Mouse (Mus musculus): ENCODE results near the gene Slc24a4. TPM values are rescaled to one million over a fixed set of nuclear protein-coding genes. Genes with fewer than 3 reads are reported as not detected.

The Slc24a4 gene
- polyA plus RNA-seq, 1 experiment from 2014 or later = 0.17 TPM

DNA sequence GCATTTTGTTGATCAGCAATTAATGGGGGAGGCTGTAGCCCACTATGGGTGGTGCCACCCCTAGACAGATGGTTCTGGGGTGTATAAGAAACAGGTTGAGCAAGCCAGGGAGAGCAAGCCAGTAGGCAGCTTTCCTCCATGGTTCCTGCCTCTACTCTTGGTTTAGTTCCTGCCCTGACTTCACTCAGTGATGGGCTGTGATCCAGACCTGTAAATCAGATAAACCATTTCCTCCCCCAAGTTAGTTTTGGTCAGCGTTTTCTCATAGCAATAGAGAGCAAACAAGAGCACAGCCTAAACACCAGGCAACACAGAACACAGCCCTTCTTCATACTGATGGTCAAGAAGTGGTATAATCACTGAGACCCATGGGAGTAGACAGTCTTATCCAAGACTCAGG, 173.1 kb downstream of the Slc24a4 start:
- no peak overlapping the region for H3K27ac ChIP-seq (ENCODE audit: low read depth, low read length)
- no peak for TF ChIP-seq CTCF (IDR thresholded peaks at IDR 0.05; ENCODE audit: low read depth)
- no peak overlapping the region for H3K4me2 ChIP-seq (replicated peaks; ENCODE audit: low read depth)
- H3K4me1 ChIP-seq (replicated peaks; ENCODE audit: control insufficient read depth, insufficient read depth, low read length) = peaks cover 13% of the 10 kb centered on the region; the same call in 1 of the 2 replicates
- H3K9me3 ChIP-seq (ENCODE audit: control insufficient read depth) = no peaks in the 10 kb centered on the region
- 81% methylated on average over 1 of the region's 1 CpGs for WGBS
- no peaks in the 10 kb centered on the region for H3K27me3 ChIP-seq (replicated peaks; ENCODE audit: control insufficient read depth, insufficient read depth, low read length)
- H3K36me3 ChIP-seq (ENCODE audit: control insufficient read depth, insufficient read depth) = no peaks in the 10 kb centered on the region
- no peak overlapping the region for H3K4me3 ChIP-seq (ENCODE audit: low read depth, low read length)
- no peak overlapping the region for H3K9ac ChIP-seq (ENCODE audit: low read depth, low read length)
- no peak for ATAC-seq

- Histone ChIP-seq H3K27ac (ENCODE audit: low read depth, low read length) (no peak overlapping the region), H3K9ac (ENCODE audit: low read depth, low read length) (no peak overlapping the region), H3K9me3 (ENCODE audit: control insufficient read depth) (no peaks in the 10 kb centered on the region), H3K4me3 (ENCODE audit: low read depth, low read length) (no peak overlapping the region), H3K4me1 (replicated peaks; ENCODE audit: control insufficient read depth, insufficient read depth, low read length) (peaks cover 13% of the 10 kb centered on the region; the same call in 1 of the 2 replicates), H3K4me2 (replicated peaks; ENCODE audit: low read depth) (no peak overlapping the region), H3K36me3 (ENCODE audit: control insufficient read depth, insufficient read depth) (no peaks in the 10 kb centered on the region), H3K27me3 (replicated peaks; ENCODE audit: control insufficient read depth, insufficient read depth, low read length) (no peaks in the 10 kb centered on the region)
- no peak for ATAC-seq
- TF ChIP-seq CTCF (IDR thresholded peaks at IDR 0.05; ENCODE audit: low read depth) = no peak
- 77% methylated on average over 9 of the region's 9 CpGs for WGBS
These were observed 173.8 kb downstream of the Slc24a4 start for GRCm38 (mm10) chr12:102302322-102302721.

- Histone ChIP-seq H3K9me3 (ENCODE audit: control insufficient read depth) (no peaks in the 10 kb centered on the region), H3K4me2 (replicated peaks; ENCODE audit: low read depth) (no peak overlapping the region), H3K36me3 (ENCODE audit: control insufficient read depth, insufficient read depth) (no peaks in the 10 kb centered on the region), H3K27ac (ENCODE audit: low read depth, low read length) (no peak overlapping the region), H3K27me3 (replicated peaks; ENCODE audit: control insufficient read depth, insufficient read depth, low read length) (no peaks in the 10 kb centered on the region), H3K4me1 (replicated peaks; ENCODE audit: control insufficient read depth, insufficient read depth, low read length) (peaks cover 13% of the 10 kb centered on the region; the same call in 1 of the 2 replicates), H3K9ac (ENCODE audit: low read depth, low read length) (no peak overlapping the region), H3K4me3 (ENCODE audit: low read depth, low read length) (no peak overlapping the region)
- ATAC-seq = no peak
- WGBS = 68% methylated on average over 4 of the region's 4 CpGs
- no peak for TF ChIP-seq CTCF (IDR thresholded peaks at IDR 0.05; ENCODE audit: low read depth)
These were observed 174.4 kb downstream of the Slc24a4 start for GRCm38 (mm10) chr12:102302831-102303351.

- no peak overlapping the region for H3K9ac ChIP-seq (ENCODE audit: low read depth, low read length)
- TF ChIP-seq CTCF (IDR thresholded peaks at IDR 0.05; ENCODE audit: low read depth) = no peak
- WGBS = 37% methylated on average over 7 of the region's 7 CpGs
- H3K4me1 ChIP-seq (replicated peaks; ENCODE audit: control insufficient read depth, insufficient read depth, low read length) = peaks cover 13% of the 10 kb centered on the region; the same call in 1 of the 2 replicates
- no peak overlapping the region for H3K4me3 ChIP-seq (ENCODE audit: low read depth, low read length)
- H3K4me2 ChIP-seq (replicated peaks; ENCODE audit: low read depth) = no peak overlapping the region
- no peak for ATAC-seq
- no peak overlapping the region; the same call in 1 of the 2 replicates for H3K27ac ChIP-seq (ENCODE audit: low read depth, low read length)
- H3K27me3 ChIP-seq (replicated peaks; ENCODE audit: control insufficient read depth, insufficient read depth, low read length) = no peaks in the 10 kb centered on the region
- H3K36me3 ChIP-seq (ENCODE audit: control insufficient read depth, insufficient read depth) = no peaks in the 10 kb centered on the region
- H3K9me3 ChIP-seq (ENCODE audit: control insufficient read depth) = no peaks in the 10 kb centered on the region
These were observed 175.3 kb downstream of the Slc24a4 start for GRCm38 (mm10) chr12:102303867-102304266.

DNA sequence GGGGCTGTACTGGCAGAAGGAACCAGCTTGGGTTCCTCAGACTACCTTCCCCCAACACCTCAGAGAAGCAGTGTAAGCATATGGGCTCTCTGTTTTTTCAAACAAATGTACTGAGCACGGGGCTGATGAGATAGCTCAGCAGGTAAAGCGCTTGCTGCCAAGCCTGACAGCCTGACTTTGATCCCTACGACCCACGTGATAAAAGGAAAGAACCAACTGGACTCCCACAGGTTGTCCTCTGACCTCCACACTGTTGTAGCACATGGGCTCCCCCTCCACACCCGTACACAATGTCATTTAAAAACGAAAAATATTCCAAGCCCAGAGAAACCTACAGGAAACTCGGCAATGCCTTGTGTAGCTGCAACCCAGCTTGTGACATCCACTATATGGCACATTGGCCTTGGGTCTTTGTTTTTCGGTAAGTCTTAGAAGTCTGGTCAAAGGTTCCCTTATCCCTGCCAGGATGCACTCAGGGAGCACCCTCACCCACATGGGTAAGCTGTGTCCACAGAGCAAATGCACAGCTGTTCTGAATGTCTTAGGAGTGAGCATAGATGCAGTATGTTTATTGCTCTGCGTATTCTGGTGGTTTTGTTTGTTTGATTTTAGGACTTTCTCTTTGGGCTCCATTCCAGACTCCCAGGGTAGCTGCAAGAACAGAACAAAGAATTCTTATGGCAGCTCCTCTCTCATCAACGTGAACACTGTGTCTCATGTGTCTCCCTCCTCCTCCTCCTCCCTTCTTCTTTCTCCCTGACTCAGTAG, 176.7 kb downstream of the Slc24a4 start:
- Histone ChIP-seq H3K36me3 (ENCODE audit: control insufficient read depth, insufficient read depth) (no peaks in the 10 kb centered on the region), H3K4me2 (replicated peaks; ENCODE audit: low read depth) (no peak overlapping the region; the same call in 1 of the 2 replicates), H3K9me3 (ENCODE audit: control insufficient read depth) (no peaks in the 10 kb centered on the region), H3K4me3 (ENCODE audit: low read depth, low read length) (no peak overlapping the region), H3K27ac (ENCODE audit: low read depth, low read length) (peak overlapping the region; percentile 46; the same call in 1 of the 2 replicates), H3K9ac (ENCODE audit: low read depth, low read length) (no peak overlapping the region), H3K4me1 (replicated peaks; ENCODE audit: control insufficient read depth, insufficient read depth, low read length) (peaks cover 13% of the 10 kb centered on the region; the same call in 1 of the 2 replicates), H3K27me3 (replicated peaks; ENCODE audit: control insufficient read depth, insufficient read depth, low read length) (no peaks in the 10 kb centered on the region)
- no peak for TF ChIP-seq CTCF (IDR thresholded peaks at IDR 0.05; ENCODE audit: low read depth)
- ATAC-seq = peak; percentile 75
- whole genome bisulfite sequencing = 44% methylated on average over 10 of the region's 10 CpGs

GRCm38 (mm10) chr12:102308001-102308456, 179.5 kb downstream of the Slc24a4 start:
- no peak for TF ChIP-seq CTCF (IDR thresholded peaks at IDR 0.05; ENCODE audit: low read depth)
- Histone ChIP-seq H3K36me3 (ENCODE audit: control insufficient read depth, insufficient read depth) (peaks cover 2% of the 10 kb centered on the region; the same call in 1 of the 2 replicates), H3K9ac (ENCODE audit: low read depth, low read length) (no peak overlapping the region), H3K27me3 (replicated peaks; ENCODE audit: control insufficient read depth, insufficient read depth, low read length) (no peaks in the 10 kb centered on the region), H3K27ac (ENCODE audit: low read depth, low read length) (no peak overlapping the region), H3K4me2 (replicated peaks; ENCODE audit: low read depth) (no peak overlapping the region), H3K9me3 (ENCODE audit: control insufficient read depth) (no peaks in the 10 kb centered on the region), H3K4me3 (ENCODE audit: low read depth, low read length) (no peak overlapping the region), H3K4me1 (replicated peaks; ENCODE audit: control insufficient read depth, insufficient read depth, low read length) (peaks cover 13% of the 10 kb centered on the region; the same call in 1 of the 2 replicates)
- WGBS = 56% methylated on average over 6 of the region's 6 CpGs
- ATAC-seq = no peak
